Mouse (Mus musculus) thymus, postnatal 0 days (tissue): ENCODE data around the gene Ccl24. TPM values are rescaled to one million over a fixed set of nuclear protein-coding genes. Genes with fewer than 3 reads are reported as not detected.
"Not testable (repeated sequence)": the region's sequence is repeated elsewhere in the genome, so short reads cannot be mapped to it uniquely, and the experiment has no call there.

Experiments
- DNase-seq: peaks from one replicate; pipeline ENCODE4 v3.0.0-alpha.2; 2015; ENCODE audit warnings: low spot score
- polyA plus RNA-seq: library from polyadenylated mRNA; unstranded; fragments of >200 nt; fragmentation: Nextera tagmentation; extraction: Ambion mirVana; gene quantifications from 2 replicates; pipeline ENCODE4 v1.2.1, GENCODE M21; 2015

Gene Ccl24
- polyA plus RNA-seq, result 32.0 and 35.5 TPM in 2 replicates

DNA sequence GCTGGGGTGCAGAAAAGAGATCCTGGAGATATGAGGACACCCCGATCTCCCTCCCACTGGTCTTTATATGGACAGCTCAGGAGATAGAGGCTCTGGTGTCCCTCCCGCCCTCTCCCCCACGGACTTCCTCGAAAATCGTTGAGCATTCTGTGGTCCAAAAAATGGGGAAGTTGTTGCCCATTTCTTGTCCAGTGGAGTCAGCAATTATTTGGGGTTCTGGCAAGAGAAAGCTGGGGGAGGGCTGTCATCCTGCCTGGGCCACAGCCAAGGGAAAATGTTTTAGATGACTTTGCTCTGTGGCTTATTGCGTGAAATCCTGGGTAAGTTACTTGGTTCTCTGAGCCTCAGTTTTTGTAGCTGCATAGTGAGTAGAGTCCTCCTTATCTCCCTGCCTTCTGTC is at the start of gene Ccl24:
Ccl24 (minus strand) TSS at position 44 of the 400 bp plus-strand sequence.
- no peak for DNase-seq

GRCm38 (mm10) chr5:135621725-135622124 is 48.9 kb upstream of the Ccl24 start:
- no peak for DNase-seq

GRCm38 (mm10) chr5:135620526-135620925 is 47.7 kb upstream of the Ccl24 start:
- no peak for DNase-seq

GRCm38 (mm10) chr5:135619741-135620140 is 46.9 kb upstream of the Ccl24 start:
- not testable (repeated sequence) for DNase-seq

DNA sequence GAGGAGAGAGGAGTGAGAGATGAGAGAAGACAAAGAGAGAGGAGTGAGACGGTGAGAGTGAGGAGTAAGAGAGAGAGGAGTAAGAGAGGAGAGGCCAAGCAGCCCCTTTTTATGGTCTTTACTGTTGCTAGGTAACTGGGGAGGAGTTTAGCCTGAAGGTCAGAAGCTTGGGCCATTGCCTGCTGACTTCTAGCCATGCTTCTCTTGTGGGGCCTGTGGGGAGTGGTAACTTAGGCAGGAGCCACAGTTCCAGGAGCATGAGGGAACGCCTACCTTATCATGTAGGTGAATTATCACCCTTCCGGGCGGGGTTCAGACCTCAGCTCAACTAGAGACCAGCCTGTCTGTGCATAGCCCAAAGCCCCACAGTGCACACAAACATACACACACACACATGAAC is 36.9 kb upstream of the Ccl24 start:
- no peak for DNase-seq

DNA sequence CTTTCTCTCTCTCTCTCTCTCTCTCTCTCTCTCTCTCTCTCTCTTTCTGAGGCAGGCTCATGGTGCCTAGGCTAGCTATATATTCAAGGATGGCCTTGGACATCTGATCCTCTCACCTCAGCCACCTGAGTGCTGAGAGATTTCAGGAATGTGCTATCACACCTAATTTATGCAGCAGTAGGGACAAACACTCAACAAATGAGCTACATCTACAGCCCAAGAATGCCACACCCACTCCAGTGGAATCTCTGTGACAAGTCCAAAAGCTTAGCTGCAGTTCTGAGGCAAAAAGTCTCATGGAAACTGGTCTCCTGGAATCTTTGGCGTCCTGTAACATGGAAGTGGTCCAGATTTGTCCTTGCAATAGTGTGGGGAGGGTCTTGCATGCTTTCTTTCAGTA is 34.7 kb upstream of the Ccl24 start:
- DNase-seq, result no peak

DNA sequence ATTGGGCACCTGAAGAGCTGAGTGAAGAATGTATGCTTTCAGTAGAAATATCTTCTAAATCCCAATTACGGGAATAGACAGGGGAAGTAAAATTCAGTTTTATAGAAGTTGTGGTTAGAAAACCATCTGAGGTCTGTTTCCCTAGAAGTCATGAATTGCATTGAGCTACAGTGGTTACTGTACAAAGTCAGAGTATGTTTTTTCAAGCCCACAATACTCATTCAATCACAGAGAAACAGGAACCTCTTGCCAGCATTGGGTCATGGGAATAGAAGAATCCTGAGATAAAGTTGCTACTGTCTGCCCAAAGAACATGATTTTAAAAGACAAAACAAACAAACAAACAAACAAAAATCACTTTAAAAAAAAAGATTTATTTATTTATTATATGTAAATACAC is 33.9 kb upstream of the Ccl24 start:
- DNase-seq, result not testable (repeated sequence)

DNA sequence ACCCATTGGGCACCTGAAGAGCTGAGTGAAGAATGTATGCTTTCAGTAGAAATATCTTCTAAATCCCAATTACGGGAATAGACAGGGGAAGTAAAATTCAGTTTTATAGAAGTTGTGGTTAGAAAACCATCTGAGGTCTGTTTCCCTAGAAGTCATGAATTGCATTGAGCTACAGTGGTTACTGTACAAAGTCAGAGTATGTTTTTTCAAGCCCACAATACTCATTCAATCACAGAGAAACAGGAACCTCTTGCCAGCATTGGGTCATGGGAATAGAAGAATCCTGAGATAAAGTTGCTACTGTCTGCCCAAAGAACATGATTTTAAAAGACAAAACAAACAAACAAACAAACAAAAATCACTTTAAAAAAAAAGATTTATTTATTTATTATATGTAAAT is 31.8 kb upstream of the Ccl24 start:
- DNase-seq, result not testable (repeated sequence)

GRCm38 (mm10) chr5:135589996-135590784 is 17.3 kb upstream of the Ccl24 start:
- no peak for DNase-seq

DNA sequence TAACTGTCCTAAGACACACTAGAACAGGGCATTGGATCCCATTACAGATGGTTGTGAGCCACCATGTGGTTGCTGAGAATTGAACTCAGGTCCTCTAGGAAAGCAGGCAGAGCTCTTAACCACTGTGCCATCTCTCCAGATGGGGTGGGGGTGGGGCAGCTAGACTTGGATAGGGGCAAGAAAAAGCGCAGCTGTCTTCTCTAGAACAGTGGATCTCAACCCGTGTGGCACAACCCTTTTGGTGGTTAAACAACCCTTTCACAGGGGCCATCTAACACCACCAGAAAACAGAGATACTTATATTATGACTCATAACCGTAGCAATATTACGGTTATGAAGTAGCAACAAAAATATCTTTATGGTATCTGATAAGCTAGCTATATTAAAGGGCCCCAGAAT is 14.9 kb upstream of the Ccl24 start:
- no peak for DNase-seq

DNA sequence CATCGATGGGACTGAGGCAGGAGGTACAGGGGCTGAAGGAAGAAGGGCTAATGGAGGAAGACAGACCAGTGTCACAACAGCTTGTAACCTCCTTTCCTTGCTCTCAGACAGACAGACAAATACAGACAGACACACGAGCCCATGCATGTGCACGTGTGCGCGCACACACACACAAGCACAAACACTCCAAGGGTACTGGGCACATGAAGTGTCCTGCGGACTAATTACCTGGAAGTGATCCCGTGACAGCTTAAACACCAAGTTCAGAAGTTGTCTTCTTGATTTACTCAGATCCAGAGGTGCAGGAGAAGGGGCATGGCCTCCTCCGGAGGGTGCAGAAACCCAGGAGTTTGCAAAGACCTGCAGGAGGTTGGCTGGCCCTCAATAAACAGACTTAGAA is 12.8 kb upstream of the Ccl24 start:
- no peak for DNase-seq

GRCm38 (mm10) chr5:135582330-135582729 is 9.5 kb upstream of the Ccl24 start:
- DNase-seq, result no peak

GRCm38 (mm10) chr5:135579331-135579751 is 6.5 kb upstream of the Ccl24 start:
- DNase-seq, result no peak

DNA sequence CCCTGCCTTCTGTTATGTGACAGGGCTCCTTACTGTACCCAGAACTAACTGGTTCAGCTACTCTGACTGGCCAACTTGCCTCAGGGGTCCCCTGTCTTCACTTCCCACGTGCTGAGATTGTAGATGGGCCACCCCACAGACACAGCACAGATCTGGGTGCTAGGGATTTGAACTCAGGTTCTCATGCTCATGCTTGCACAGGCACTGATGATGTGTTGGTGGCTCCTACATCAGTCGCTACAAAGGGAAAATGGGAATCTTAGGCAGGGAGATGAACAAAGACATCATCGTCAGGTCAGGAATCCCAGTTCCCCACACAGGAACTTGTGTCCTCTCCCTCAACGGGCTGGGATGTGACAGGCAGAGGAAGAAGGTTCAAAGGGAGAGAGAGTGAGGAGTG is 3.2 kb upstream of the Ccl24 start:
- DNase-seq, result no peak

DNA sequence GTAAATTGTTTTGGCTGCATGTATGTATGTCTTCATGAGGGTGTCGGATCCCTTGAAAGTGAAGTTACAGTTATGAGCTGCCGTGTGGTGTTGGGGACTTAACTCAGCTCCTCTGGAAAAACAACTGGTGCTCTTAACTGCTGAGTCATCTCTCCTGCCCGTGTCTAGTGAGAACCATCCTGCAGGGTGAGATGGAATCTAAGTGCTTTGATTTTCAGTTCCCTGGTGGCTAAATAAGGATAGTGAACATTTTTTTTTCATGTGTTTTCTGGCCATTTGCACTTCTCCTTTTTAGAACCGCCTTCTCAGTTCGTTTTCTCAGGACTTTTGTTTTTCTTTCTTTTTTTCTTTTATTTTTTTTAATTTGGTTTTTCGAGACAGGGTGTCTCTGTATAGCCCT is 4.2 kb downstream of the Ccl24 start:
- no peak for DNase-seq

GRCm38 (mm10) chr5:135567556-135568265 is 5.1 kb downstream of the Ccl24 start:
- DNase-seq, result no peak

DNA sequence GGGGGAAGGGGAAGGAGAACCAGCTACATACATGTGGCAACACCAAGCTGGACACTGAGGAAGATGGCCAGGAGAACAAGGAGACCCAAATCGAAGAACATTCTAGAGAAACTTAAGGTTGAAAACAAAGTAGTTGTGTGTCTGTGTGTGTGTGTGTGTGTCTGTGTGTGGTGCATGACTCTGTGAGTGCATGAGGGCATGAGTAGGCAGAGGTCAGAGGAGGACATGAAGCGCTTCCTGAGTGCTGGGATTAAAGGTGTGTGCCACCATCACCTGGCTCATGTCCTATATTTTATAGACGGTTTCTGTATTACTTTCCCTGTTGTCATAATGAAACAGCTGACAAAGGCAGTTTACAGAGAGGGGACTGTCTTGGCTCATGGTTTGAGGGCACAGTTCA is 9.4 kb downstream of the Ccl24 start, which contains the start of gene Ccl26:
Ccl26 (minus strand) TSS at position 101 of the 400 bp plus-strand sequence.
- DNase-seq, result no peak

DNA sequence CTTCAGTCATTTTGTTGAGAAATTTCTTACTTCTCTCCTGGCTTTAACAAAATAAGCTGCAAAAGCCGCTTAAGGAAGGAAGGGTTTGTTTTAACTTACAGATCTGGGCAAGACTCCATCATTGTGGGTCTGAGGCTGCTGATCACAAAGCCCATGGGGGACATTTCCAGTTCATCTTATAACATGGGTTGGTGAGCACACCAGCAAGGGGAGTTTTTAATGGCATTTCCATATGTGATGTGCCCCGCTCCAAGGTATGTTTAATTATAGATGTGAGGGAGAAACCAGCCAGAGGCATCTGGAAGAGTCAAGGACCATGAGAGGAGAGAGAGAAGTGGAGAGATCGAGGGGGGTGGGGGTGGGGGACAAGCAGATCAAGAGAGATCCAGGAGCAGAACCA is 15.2 kb downstream of the Ccl24 start:
- DNase-seq, result no peak

DNA sequence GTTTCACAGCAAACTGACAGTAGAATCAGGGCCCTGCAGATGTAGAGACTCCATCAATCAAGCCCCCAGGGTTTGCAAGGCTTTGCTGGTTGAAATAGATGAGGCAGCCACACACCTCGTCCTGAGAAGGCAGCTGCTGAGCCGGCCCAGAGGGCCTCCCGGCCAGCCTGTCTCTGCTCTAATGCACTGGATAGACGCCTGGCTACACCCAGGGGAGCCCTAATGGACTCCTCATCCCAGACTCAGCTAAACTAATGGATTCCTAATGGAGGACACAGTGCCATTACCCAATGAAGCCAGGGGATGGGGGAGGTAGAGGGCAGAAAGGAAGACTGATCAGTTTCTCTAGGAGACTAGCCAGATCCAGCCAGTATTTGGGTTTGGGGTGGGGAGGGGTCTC is 15.8 kb downstream of the Ccl24 start:
- DNase-seq, result no peak

GRCm38 (mm10) chr5:135556259-135556658 is 16.6 kb downstream of the Ccl24 start:
- DNase-seq, result no peak

DNA sequence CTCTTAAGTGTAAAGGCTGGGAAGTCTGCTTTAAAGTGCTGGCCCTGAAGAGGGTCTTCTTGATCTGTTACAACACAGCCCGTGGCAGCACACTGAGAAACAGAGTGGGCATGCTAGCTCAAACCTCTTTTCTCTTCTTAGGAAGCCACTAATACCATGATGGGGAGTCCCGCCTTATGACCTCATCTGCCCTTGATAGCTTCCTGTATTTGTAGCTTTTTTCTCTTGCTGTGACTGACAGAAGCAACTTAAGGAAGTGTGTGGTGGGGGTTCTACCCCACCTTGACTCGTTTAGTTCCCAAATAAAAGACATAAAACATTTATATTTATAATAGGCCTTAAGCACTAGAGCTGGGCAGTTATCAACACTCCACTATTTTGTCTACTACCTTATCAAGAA is 21.3 kb downstream of the Ccl24 start:
- no peak for DNase-seq

- peak; percentile 29 for DNase-seq
Observed at GRCm38 (mm10) chr5:135550910-135551309, 21.9 kb downstream of the Ccl24 start.

GRCm38 (mm10) chr5:135547990-135548389 is 24.9 kb downstream of the Ccl24 start:
- no peak for DNase-seq
